Mouse (Mus musculus) bone marrow, adult 2 months (tissue): ENCODE data around the gene Fkbp15.

ENCODE experiments used
- CTCF ChIP-seq: fragments of 200-500 bp; IDR thresholded peaks from 2 replicates; pipeline ENCODE4 v1.5.1; 2011; ENCODE audit warnings: low read length, control low read depth; ENCODE audit not compliant: control insufficient read depth, insufficient read depth
- POLR2A ChIP-seq: fragments of 200-500 bp; IDR thresholded peaks from 2 replicates; pipeline ENCODE4 v1.6.1; 2011; ENCODE audit warnings: low read depth, mild to moderate bottlenecking, control low read depth, low read length, borderline replicate concordance; ENCODE audit not compliant: control insufficient read depth

- no peak for TF ChIP-seq CTCF
- no peak for TF ChIP-seq POLR2A
Measured at GRCm38 (mm10) chr4:62281319-62281718, 79.0 kb downstream of the Fkbp15 start.
